Mouse (Mus musculus) CD4-positive, CD25-positive, alpha-beta regulatory T cell, adult 2 months (primary cell): ENCODE measurements around the gene Asic2.

Source experiments
- DNase-seq: peaks from one replicate; pipeline ENCODE4 v3.0.0-alpha.2; 2012; ENCODE audit warnings: low read depth, low spot score

Gene Asic2

DNA sequence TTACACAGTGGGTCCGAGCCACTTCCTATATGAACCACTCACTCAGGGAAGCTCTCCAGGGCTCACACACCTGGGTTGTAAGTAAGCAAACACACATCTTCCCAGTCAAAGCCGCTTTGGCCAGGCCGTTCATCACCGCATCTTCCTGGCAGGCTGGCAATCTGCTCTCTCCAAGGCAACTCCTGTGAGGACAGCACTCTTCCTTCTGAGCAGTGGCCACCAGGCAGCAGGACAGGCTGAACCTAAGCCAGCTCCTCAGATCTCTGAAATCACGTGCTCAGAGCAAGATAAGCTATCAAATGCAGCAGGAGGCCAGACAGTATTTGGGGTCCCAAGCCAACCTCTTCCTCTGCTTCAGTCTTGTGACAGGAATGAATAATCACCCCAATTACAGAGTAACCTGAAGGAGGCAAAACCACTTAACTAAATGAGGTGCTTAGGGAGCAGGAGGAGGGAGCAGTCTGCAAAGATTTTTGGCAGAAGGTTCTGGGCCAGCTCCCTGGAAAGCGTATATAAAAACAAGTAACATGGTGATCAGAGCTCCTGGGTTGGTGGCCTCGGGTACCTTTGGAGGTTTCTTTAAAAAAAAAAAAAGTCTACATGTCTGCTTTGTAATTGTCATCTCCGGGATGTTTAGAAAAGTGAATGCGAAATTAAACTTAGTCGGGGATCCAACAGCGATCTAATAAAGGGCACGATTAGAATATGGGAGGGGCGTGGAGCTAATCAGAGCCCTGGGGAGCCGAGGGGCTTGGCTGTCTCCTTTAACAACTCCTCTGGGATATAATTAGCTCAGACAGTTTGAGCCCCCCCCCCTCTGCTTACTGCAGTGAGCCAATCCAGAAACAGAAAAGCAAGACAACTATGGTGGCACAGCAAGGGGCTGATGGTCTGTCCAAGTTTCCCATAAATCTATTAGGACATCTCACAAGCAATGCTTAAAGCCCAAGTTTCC, 450.0 kb downstream of the Asic2 start:
- no peak for DNase-seq

DNA sequence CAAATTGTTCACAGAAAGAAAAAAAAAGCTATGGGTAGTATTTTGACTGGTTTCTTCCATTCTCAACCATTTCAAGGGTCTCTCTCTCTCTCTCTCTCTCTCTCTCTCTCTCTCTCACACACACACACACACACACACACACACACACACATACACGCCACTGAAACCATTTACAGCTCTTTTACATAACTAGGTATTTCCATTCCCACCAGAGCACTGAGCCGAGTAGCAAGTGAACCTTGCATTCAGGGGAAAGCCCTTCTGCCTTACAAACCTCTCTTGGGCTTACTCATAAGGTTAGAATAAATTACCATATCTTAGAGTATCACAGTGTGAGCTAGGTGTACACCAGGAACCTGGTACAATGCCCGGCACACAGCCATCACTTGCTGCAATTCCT, 452.5 kb downstream of the Asic2 start:
- DNase-seq, result no peak

DNA sequence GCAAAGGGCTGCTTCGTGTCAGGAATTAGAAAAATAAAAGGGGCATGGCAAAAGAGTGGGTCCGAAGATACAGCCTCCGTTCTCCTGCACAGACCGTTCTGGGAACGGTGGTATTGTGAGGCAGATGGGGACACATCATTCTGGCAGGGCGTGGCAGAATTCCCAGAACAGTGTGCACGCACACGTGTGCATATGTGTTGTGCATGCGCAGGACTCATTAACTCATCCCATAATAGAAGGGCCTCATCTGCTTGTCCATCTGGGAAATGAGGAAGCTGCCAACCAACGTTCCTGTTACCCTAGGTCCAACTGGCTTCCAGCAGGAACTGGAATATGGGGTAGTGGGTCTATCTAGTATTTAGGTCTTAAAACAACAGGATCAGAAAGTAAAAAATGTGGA, 455.8 kb downstream of the Asic2 start:
- DNase-seq, result no peak

DNA sequence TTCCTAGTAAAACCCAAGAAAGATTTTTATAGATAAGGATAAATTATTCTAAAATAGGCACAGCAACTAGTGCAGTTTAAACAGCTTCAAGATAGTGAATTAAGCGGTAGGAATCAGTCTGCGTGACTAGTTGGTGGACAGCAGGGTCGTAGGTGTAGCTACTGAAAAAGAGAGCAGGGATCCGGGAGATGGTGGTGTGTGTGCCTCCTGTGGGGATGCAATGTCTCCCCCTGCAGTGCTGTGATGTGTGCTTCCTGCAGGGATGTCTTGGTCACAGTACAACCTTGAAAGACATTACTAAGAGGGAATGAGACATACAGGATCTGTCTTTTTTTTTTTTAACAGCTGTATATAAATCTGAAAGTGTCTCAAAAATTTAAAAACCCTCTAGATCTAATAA, 456.9 kb downstream of the Asic2 start:
- no peak for DNase-seq

DNA sequence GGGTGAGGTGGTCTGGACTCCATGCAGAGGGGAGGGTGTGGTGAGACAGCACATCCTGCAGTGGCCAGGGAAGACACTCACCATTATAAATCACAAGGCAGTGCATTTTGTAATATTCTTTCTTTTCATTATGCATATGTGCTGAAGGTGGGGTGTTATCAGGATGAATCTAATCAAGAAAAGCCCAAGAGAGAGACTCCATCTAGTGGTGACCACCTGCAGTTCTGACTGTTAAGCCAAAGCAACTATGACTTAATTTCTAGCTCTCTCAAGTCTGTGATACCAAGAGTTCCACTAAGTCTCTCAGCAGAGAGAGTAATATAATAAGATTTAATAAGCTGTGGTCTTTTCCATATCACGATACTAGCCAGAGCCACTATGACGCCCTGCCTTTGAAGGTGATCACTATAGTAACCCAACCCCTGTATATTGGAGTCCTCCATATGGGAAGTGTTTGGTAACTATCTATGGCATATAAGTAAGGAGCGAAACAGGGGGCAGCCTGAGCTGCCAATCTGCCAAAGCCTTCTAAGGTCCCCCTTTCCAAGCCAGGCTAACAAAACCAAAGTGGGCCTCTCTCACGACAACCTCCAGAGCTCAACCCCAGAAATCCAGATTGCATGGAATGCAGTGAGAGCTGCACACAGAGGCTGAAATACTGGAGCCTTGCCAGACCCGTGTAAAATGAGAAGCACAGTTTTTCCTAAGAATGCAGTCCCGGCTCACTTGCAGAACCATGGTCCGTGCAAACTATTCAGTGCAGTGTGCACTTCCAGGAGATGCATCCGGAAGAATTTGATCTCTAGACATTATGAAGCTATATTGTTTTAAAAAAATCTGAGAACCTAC, 459.6 kb downstream of the Asic2 start:
- DNase-seq, result no peak

DNA sequence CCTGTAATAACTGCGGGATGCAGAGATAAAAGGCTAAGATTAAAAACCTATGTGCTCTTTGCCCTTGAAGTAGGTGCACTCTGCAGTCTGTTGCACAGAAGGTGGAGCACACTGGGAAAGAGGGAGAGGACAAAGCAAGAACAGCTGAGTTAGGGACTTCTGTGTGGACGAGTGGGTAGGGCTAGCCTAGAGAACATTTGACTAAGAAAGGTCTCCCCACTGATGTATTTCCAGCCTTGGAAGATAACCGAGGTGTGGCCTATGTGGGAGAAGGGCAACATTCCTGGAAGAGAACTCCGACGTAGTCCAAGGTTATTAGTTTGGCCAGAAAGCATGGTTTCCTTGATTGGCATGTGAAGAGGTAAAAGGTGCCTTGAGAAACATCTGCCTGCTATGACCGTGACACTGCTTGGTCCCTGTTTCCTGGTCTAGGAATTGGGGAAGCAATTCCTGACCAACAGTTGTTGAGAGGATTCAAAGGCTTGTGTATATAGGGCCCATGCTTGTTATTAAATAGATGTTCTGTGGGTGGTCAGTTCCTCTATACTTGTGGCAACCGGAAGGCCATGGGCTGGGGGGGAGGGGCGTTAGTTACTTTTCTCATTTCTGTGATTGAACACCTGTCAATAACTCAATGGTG, 463.3 kb downstream of the Asic2 start:
- no peak for DNase-seq

DNA sequence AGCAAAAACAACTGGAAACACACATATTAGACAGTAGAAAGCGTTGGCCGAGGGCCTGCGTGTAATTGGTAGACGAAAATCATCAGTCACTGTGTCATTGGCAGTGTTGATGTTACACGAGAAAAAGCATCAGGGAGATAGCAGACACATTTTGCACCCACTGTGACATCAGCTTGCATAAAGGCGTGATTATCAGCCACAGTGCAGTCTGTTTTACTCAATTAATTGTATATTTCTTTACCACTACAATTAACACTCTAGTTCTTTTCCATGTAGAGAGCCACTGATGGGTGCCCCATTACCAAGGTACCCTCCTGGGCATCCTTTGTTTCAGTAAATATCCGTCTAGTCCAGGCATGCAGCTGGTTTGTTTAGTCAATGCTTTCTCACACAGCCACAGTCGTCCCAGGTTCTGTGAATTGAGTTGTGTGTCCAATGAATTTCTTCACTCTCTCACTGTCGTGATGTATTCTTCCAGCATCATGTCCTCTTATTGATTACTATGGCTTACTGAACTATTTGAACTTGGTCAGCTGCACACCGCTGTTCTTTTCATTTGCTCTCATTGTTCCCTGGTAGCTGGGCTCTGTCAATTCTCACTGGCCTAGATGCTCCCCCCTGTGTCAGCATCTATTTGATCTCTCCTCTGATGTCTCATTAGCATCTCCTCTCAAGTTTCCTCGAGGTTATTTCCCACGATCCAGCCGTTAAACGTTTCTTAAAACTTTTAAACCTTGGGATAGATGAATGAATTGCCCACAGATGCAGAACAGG, 466.6 kb downstream of the Asic2 start:
- no peak for DNase-seq

DNA sequence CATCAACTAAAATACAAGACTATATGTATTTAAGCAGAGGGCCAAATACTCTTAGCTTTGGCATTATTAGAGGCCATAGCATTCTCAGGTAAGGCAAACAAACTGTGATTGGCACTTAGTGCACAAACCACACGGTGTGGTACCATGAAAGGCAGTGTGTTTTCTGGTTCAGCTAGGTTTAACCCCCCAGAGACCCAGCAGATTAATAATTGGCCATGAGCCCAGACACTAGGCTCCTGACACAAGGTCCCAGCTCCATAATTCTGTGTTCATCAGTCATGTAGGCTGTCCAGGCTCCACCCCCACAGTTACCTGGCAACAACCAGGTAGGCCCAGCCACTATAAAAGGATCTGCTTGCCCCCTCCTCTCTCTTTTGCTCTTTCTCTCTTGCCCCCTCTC, 469.3 kb downstream of the Asic2 start:
- DNase-seq, result no peak

DNA sequence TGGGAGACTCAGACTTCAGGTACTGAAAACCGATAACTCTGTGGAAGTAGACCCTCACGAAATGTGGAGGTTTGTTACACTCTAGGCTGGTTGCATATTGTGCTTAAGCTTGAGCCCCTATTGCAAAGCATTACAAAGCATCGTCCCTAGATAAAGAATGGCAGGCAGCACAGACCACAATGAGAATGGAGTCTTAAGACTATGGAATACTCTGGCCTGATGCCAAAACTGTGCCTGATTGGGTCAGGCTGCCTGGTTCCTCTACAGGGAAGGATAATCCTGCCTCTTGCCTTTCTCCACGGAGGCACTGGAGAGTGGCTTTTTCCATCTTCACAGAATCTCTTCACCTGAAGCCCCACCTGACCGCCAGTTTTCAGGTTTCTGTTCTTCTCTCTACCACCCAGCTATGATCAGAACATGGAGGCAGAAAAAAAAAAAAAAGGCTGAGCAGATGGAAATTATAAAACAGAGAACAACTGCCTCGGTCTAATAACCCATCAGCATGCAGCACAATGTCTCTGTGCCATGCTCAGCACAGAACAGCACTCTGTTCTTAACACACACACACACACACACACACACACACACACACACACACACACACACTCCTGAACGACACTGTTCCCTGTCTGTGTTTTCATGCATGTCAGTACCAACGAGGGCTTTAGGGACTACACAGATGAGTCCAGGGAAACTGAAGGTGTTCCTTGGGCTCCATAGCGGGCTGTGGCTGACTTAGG, 470.4 kb downstream of the Asic2 start:
- DNase-seq, result no peak

DNA sequence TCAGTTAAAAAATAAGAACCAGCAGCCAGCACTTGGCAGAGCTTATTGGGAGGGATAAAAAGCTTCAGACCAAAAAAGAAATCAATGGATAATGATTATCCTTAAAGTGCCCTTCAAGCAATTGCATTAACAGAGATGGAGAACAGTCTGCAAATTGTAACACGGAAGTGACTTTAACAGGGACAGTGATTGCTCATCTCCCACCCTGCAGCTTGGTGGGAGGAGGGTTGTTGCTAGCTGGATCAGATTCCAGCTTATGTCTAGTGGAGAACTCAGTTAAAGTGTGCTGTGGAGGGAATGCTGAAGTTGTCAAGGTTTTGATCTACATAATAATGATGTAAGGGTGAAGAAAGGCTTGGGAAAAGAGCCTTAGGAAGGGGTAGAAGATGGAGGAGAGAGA, 471.8 kb downstream of the Asic2 start:
- DNase-seq, result no peak

DNA sequence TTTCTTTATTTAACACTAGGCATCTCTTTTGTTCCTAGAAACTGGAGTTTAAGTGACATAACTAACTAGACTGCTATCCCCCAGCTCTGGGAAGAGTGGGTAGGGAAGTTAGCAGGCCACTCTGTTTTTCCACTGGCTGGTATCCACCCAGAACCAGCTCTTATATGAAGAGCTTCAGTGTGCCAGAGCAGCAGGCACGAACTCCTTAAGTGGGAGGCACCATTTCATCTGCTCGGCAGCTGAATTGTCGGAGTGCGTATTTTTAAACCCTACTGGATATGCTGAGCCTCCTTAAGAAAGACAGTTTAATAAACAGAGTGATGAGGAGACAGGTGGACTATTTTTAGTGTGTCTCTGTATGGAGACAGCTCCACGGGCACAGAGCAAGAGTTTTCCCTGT, 475.9 kb downstream of the Asic2 start:
- DNase-seq, result no peak

DNA sequence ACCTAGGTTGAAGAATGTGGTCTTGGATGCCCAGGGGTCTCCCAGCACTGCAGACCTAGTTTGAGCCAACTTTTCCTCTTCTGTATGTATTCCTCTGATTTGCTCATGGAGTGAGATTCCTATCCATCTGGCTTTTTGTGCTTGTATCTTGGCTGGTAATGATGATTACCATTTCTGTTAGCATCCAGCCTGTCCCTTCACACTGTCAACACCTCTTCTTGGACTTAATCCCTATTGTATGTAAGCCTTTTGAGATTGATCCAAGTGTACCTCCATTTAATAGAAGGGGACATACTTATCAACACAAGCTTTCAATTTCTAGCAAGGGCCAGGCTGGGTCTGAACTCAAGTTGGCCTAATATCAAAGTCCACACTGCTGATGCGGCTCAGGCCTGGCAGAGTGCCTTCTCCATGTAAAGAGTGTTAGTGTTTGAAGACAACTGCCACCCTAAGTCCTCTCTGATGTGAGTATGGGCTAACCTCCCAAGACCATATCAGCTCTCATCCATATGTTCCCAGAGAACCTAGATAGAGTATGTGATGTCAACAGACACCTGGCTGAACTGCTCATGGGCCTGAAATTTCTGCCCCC, 479.0 kb downstream of the Asic2 start:
- DNase-seq, result no peak

DNA sequence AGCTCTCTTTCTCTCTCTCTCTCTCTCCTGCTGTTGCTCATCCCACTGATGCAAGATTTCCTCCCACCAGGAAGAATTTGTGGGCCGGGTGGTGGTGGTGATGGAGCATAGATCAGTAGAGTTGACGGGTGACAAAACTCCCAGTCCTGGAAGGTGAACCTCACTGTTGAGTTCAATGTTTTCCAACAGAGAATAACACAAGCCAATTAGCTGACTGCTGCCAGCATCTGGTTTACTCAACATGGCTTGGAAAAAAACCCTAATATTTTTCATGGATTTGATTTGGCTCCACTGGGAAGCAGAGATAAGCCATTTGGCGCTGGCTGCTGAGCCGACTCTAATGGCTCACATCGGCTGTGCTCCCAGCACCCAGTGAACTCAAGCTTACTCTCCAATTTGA, 479.6 kb downstream of the Asic2 start:
- no peak for DNase-seq

DNA sequence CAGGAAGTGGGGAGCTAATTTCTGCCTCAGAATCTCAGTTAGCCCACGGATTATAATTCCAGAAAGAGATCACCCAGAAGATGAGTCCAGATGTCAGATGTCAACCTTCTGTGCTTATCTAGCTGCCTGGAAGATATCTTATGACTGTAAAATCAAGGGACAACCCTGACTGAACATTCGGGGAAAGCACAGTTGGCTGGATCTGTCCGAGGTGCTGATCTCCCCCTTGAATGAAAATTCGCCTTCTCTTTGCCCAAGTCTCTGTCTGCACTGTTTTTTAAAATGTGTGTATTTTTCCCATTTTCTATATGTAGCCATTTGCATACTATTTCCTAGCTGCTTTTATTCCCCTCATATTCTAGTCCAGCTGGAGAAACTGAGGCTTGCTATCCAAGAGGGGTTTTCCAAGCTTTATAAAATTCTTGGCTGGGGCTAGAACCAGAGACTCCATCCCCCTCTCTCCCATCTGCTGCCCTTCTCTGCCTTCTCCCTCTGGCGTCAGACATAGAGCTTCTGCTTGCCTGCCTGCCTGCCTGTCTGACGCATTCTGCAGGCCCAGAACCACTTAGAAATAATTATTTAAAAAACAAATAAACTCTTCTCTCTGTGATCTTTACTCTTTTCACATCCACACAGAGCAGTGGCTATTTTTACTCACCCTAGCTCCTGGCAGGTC, 481.9 kb downstream of the Asic2 start:
- no peak for DNase-seq

DNA sequence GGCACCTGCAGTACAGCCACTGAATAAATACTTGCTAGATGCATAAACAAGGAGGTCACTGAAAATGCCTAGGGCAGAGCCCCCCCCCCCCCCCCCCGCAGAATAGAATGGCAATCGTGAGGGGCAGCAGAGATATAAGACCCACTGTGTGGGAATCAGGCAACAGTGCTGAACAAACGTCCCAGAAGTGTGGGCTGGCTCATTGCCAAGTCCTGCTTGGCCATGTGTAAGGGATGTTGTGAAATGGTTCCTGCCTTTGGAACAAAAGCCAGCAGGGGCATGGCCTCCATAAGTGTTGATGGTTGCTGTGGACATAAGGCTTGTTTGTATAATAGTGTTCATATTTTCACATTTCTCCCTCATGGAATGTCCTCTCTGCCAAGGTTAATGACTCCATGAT, 487.1 kb downstream of the Asic2 start:
- DNase-seq, result no peak

DNA sequence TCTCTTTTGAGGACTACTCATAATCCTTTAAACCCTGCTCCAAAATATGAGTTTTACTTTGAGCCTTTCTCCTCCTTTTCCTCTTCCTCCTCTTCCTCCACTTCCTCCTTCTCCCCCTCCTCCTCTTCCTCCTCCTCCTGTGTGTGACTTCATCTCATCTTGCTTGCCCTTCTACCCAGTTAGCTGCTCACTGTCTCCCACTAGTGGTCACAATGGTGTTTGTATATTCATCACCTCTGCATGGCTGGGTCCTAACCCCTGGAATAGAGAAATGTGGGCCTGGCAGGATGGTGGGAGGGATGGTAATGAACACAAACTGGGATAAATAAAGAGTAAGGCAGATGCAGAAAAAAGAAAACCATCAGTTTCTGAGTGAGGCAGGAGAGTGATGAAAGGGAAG, 492.0 kb downstream of the Asic2 start:
- no peak for DNase-seq

DNA sequence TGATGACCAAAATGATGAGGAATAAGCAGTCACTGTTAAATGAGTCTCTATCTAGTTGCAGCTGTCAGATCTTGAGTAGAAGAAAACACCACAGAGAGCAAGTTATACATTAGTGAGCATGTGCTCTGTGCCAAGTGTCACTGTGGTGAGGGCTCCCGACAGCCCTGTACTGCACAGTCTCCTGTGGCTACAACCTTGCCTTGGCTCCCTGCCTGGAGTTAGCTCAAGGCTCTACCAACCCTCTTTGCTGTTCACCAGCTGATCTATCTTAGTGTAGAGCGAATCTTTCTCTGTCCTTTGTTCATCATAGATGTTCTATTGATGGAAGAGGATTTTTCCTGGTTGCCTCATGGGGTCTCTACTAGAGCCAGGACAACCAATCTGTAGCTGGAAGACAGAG, 494.1 kb downstream of the Asic2 start:
- DNase-seq, result no peak

DNA sequence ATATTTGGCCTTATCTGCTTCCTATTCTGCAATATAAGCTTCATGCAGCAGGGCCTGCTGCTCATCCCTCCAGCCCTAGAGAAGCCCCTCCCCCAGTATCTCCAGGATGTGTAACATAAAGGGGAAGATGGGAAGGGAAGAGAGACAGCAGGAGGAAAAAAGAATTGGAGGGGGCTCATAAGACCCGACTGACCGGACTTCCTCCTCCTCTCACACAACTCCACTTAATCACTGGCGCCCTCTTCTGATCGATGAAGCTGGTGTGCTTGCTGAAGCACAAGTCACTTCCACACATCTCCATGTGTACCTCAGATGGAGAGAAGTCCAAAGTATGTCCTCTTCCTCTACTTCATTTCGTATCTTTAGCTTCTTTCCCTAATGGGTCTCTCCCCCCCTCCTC, 506.1 kb downstream of the Asic2 start:
- DNase-seq, result no peak

DNA sequence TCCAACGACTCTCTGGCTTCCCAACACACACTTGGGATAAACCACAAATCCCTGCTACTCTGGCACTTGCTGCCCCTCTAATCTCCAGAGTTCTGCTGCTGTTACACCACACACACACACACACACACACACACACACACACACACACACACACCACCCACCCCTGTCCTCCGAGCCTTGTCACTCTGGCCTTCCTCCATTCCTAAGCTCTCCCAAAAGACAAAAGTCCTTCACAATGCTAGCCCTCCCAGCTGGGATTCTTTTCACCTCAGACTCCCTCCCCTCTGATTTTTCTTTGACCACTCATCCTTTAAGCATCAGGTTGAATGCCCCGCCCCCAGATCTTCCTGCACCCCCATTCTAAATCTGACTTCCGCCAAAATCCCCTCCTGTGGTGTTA, 506.5 kb downstream of the Asic2 start:
- DNase-seq, result no peak

DNA sequence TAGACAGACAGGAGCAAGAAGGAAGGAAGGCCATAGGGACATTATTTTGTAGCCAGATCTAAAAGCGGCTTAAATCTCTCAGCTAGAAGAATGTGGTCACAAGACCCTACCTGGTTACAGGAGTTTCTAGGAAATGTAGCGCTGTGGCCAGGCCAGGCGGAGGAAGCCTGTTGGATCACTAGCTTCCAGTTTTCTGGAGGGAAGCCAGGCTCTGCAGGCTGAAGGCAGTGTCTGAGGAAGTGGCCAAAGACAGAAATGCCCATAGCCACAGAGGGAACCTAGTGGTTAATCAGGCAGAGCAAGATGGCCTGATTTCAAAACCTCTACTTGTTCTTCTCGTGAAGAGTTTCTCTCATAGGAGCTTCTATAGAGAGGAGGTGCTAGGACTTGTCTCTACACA, 513.3 kb downstream of the Asic2 start:
- no peak for DNase-seq
